Mouse (Mus musculus) thymus, postnatal 36 days (tissue): ENCODE results near the gene Olfr750.

ENCODE experiments used
- DNase-seq, 2 experiments: peaks; one replicate each; pipeline ENCODE4 v3.0.0; 2022; ENCODE audit warnings: mixed read lengths in 2 of 2

Olfr750 gene

GRCm38 (mm10) chr14:51088166-51088969, 14.1 kb upstream of the Olfr750 start:
- DNase-seq = peak; percentile 81

GRCm38 (mm10) chr14:51087762-51088161, 13.5 kb upstream of the Olfr750 start:
- no peak for DNase-seq

DNA sequence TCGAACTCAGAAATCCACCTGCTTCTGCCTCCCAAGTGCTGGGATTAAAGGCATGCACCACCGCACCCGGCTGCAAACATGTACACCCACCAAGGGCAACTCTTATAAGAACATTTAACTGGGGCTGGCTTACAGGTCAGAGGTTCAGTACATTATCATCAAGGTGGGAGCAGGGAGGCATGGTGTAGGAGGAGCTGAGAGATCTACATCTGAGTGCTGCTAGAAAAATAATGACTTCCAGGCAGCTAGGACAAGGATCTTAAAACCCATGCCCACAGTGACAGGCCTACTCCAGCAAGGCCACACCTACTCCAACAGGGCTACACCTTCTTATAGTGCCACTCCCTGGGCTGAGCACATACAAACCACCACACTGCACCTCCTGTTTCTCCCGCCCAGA, 11.7 kb upstream of the Olfr750 start:
- DNase-seq = no peak

DNA sequence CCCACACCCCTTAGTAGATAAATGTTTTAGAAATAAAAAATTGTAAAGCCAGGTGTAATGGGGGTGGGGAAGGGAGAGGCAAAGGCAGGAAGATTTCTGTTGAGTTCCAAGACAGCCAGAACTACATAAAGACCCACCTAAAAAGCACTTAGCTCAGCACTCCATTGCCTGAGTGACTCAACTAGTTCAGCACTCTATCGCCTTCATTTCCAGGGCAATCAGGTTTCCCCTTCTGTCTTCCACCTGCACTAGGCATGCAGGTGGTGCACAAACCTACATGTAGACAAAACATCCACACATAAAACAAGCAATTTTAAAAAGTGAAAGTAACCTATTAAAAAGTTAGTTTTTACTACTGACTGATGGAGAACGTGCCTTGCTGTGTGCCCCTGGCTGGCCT, 10.9 kb upstream of the Olfr750 start:
- no peak for DNase-seq

DNA sequence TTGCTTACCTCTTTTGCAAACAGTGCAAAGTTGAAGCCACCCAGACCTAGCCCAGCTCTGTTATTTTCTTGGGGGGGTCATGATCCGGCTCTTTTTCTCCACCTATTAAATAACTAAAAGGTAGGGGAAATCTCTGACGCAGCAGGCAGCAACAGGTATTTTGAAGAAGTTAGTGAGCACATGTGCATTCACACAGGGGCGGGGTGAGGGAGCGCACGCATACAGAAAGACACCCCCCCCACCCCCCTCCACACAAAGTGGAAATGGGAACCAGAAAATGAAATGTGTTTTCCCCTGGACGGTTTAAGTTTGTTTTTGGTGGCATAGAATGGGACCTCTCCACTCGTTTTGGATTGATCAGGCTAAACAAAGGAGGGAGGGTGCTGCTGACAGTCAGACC, 9.6 kb upstream of the Olfr750 start:
- DNase-seq = no peak

DNA sequence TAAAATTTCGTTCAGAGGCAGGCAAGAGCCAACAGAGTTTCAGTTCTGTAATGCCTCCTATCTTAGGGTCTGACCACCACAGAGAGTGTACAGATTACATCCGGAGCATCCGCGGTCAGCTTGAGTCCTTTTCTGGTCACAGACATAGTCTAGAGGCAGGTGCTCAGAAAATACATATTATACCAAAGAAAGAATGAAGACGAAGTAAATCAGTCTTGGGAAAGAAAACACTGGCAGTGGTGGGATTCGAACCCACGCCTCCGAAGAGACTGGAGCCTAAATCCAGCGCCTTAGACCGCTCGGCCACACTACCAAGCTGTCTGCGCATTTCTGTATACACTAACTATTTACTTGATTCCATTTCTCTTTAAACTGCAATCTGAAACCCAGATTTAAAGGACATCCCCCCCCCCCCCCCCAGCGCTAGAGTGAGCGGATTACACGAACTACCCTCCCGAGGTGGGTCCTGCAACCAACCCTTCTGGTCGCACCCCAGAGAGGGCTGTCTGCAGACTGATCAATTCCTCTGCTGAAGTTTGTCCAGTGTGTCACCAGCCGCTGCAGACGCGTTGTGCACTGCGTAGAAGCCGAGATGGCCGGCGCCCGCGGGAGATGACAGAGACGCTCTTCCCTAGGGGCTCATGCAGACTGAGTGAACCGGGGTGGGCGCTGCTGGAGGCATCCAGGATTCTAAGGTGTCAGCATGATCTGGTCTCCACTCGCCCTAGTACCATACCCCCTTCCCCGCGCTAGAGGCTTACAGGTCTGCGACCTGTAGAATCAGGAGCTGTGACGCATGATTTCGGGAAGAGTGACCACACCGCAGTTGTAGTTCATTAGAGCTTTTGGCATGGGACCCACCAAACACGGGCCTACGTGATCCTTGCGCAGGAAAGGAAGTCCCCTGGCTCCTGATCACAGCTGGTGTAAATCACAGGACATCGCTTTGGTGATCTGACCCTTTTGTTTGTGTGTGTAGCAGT, 8.7 kb upstream of the Olfr750 start:
- DNase-seq = peak; percentile 69 to 77

- DNase-seq = no peak
These were observed 6.8 kb upstream of the Olfr750 start for GRCm38 (mm10) chr14:51081035-51081434.

GRCm38 (mm10) chr14:51079180-51079579, 4.9 kb upstream of the Olfr750 start:
- DNase-seq = no peak

- peak; percentile 34 to 43 for DNase-seq
These were observed 4.6 kb downstream of the Olfr750 start for GRCm38 (mm10) chr14:51069617-51070016.

DNA sequence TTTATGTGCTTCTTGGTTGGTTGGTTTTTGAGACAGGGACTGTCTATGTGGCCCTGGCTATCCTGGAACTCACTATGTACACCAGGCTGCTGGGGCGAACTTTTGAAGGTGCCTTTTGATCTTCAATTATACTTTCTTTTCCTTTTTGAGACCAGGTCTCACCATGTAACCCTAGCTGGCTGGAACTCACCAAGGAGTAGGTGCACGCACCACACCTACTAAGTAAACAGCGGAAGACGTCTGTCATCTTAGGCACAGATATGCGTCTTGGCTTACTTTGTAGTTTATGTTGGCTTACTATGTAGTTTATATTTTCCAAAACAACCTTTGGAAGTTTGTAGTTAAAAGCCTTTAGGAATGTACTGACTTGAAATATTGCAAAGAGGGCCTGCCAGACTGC, 5.3 kb downstream of the Olfr750 start:
- DNase-seq = no peak

DNA sequence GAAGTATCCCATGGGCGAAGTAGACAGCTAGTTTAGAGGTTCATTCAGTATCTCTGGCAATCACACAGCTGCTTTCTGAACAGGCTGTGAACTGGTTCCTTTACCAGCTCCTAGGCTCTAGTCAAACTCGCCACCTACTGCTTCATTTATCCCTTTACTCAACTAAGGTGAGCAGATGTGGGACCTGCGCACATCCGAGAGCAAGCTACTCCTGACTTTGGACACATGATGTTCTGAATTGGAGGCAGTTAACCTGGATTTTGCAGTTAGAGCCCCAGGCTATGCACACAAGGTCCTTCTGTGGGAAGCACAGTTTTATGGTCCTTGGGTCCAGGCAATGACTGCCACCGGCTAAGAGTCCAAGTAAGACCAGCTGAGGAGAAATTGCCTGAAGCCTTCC, 13.5 kb downstream of the Olfr750 start:
- DNase-seq = no peak

- no peak for DNase-seq
These were observed 16.8 kb downstream of the Olfr750 start, which contains the start of gene Rnase12 for GRCm38 (mm10) chr14:51057401-51057831. Rnase12 (minus strand) TSS chr14:51057661.

DNA sequence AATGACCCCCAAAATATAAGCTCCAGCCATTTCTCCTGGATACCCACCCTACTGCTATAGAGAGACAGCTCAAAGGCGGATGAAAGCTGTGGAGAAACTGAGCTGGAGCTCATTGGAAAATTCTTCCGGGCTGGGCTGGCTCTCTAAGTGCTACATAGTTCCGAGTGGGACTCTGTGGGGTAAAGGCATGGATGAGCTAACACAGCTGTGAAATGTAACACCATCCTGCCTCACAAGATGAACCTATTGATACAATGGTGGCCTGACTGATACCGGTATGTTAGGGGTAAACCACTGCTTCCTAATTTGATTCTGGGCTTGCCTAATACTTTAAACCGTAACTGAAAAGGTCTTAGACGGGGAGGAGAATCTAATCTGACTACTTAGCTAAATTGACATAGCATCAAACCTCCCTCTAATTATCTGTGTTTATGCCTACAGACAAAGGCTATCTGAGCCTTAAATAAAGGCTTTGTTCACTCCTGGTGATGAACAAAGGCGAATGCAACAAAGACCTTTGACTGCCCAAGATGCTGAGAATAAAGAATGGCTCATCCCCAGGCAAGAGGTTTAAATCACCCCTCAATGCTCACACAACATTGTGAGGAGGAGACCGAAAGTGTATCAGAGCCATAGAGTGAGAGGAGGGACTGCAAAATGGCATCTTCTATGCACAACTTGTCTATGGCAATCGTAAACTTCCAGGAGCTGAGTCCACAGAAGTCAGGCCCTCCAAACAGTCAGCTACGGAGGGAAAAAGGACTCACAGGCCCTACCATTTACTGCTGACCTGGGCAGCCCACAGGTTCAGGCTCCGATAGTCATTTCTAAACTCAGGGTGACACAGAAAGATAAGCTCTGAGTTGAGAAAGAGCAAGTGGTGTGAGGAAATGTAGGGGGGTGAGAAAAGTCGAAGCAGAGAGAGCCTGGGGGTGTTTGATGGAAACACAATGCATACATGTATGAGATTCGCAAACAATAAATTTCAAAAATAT, 19.7 kb downstream of the Olfr750 start:
- no peak for DNase-seq

- DNase-seq = no peak
These were observed 21.1 kb downstream of the Olfr750 start for GRCm38 (mm10) chr14:51053176-51053575.

GRCm38 (mm10) chr14:51051941-51052340, 22.3 kb downstream of the Olfr750 start:
- no peak for DNase-seq

- no peak for DNase-seq
These were observed 24.2 kb downstream of the Olfr750 start, which contains the start of gene Rnase11 for GRCm38 (mm10) chr14:51050063-51050462. Rnase11 (minus strand) TSS chr14:51050163.

DNA sequence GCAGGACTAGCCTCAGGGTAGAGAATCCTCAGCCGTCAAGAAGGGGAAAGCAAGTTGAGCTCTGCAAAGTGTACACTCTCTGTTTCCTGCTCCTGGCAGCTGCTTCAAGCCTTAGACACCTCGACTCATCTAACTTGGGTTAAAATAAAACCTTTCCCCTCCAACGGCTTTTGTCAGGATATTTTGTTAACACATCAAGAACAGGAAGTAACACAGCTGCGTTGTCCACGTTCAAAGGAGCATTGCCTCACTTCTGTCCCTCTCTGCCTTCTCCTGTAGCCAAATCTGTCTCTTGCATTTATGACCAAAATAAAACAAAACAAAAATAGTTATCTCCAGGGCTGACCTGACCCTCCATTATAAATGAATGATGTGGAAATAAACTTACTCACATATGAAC, 26.4 kb downstream of the Olfr750 start:
- DNase-seq = no peak

GRCm38 (mm10) chr14:51041769-51042168, 32.5 kb downstream of the Olfr750 start, which contains the start of gene Rnase9:
Rnase9 (minus strand) TSS chr14:51041869.
- DNase-seq = no peak

GRCm38 (mm10) chr14:51036214-51036613, 38.0 kb downstream of the Olfr750 start:
- DNase-seq = no peak

DNA sequence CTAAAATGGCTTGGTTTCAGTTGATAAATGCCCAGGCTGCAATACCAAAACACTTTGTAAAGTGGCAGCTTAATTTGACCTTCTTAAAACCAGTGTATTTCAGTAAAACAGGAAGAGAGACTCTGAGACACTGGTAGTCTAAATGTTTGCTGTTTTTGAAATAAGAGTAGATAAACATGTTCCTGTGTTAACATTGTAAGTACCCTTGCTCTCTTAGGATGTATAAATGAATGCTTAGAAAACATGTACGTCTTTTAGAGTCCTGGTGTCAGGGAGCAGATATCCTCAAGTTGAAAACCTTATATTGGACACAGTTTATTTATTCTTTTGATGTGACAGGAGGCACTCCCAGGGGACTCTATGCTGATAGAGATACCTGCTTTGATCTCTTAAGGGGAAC, 39.0 kb downstream of the Olfr750 start:
- DNase-seq = no peak

- peak in 1 of 2 experiments; percentile 8 for DNase-seq
These were observed 46.7 kb downstream of the Olfr750 start for GRCm38 (mm10) chr14:51027387-51028155.
